Mouse (Mus musculus) kidney, adult 2 months (tissue): ENCODE data around the gene Hic2. TPM values are rescaled to one million over a fixed set of nuclear protein-coding genes. Genes with fewer than 3 reads are reported as not detected.

Source experiments
- DNase-seq: peaks from one replicate; pipeline ENCODE4 v3.0.0; 2021
- H3K27ac ChIP-seq: fragments of 200-500 bp; 2 replicates; pipeline ENCODE4 v1.5.1; 2012; ENCODE audit warnings: low read depth, low read length, control low read depth, inconsistent platforms; ENCODE audit not compliant: insufficient read depth
- H3K27me3 ChIP-seq: fragments of 200-500 bp; replicated peaks from 2 replicates; pipeline ENCODE4 v1.6.1; 2012; ENCODE audit warnings: mild to moderate bottlenecking, moderate library complexity, low read length, inconsistent platforms; ENCODE audit not compliant: control insufficient read depth, insufficient read depth
- H3K36me3 ChIP-seq: fragments of 200-500 bp; 2 replicates; pipeline ENCODE4 v1.6.1; 2012; ENCODE audit warnings: mild to moderate bottlenecking, moderate library complexity, low read length, inconsistent platforms; ENCODE audit not compliant: control insufficient read depth, insufficient read depth
- H3K4me1 ChIP-seq: fragments of 200-500 bp; 2 replicates; pipeline ENCODE4 v1.6.1; 2011; ENCODE audit warnings: low read length; ENCODE audit not compliant: control insufficient read depth, insufficient read depth
- H3K4me3 ChIP-seq: fragments of 200-500 bp; 2 replicates; pipeline ENCODE4 v1.5.1; 2011; ENCODE audit warnings: mild to moderate bottlenecking, low read depth, low read length, control low read depth; ENCODE audit not compliant: insufficient read depth
- CTCF ChIP-seq: fragments of 200-500 bp; conservative IDR thresholded peaks from 2 replicates; pipeline ENCODE4 v1.5.1; 2011; ENCODE audit warnings: low read depth, mild to moderate bottlenecking, control low read depth, low read length, moderate library complexity, mixed read lengths; ENCODE audit not compliant: insufficient read depth, insufficient read length
- POLR2A ChIP-seq: fragments of 200-500 bp; IDR thresholded peaks from one replicate; pipeline ENCODE4 v1.6.1; 2011; ENCODE audit warnings: low read depth, low read length, control low read depth
- WGBS: fragments of 180-500 bp; shearing (Covaris S2); methylation state at CpG from one replicate; pipeline ENCODE4 v1.1.7; 2018; 5-methylcytosine and 5-hydroxymethylcytosine counted together
- polyA plus RNA-seq: library from polyadenylated mRNA; depleted of rRNA; stranded (reverse); fragments of >200 nt; gene quantifications from 2 replicates; pipeline ENCODE4 v1.2.3, GENCODE M21; 2012

The Hic2 gene
- polyA plus RNA-seq, 1 experiment, result 1.5 TPM

GRCm38 (mm10) chr16:17276164-17277151, 43.1 kb downstream of the Hic2 start:
- Histone ChIP-seq H3K36me3 (no peaks in the 10 kb centered on the region; the same call in 1 of the 2 replicates), H3K27me3 (no peaks in the 10 kb centered on the region), H3K4me3 (peak overlapping the region; percentile 61), H3K4me1 (no peaks in the 10 kb centered on the region), H3K27ac (peak overlapping the region; percentile 26; the same call in 1 of the 2 replicates)
- WGBS, result 1% methylated on average over 62 of the region's 62 CpGs
- TF ChIP-seq CTCF (peak; percentile 91), POLR2A (no peak)
- peak; percentile 96 for DNase-seq

GRCm38 (mm10) chr16:17277342-17278211, 44.2 kb downstream of the Hic2 start:
- no peaks in the 10 kb centered on the region; the same call in 1 of the 2 replicates for H3K36me3 ChIP-seq
- no peaks in the 10 kb centered on the region for H3K27me3 ChIP-seq
- WGBS, result 33% methylated on average over 61 of the region's 61 CpGs
- H3K4me3 ChIP-seq, result no peak overlapping the region
- TF ChIP-seq CTCF (no peak), POLR2A (no peak)
- no peaks in the 10 kb centered on the region for H3K4me1 ChIP-seq
- DNase-seq, result peak; percentile 33
- H3K27ac ChIP-seq, result no peak overlapping the region

GRCm38 (mm10) chr16:17280471-17280870, 47.1 kb downstream of the Hic2 start:
- WGBS, result 88% methylated on average over 11 of the region's 11 CpGs
- no peak for DNase-seq
- no peak overlapping the region for H3K4me3 ChIP-seq
- H3K4me1 ChIP-seq, result no peaks in the 10 kb centered on the region
- no peak overlapping the region for H3K27ac ChIP-seq
- peaks cover 2% of the 10 kb centered on the region for H3K36me3 ChIP-seq
- no peaks in the 10 kb centered on the region for H3K27me3 ChIP-seq
- TF ChIP-seq CTCF (no peak), POLR2A (no peak)

GRCm38 (mm10) chr16:17283151-17283550, 49.8 kb downstream of the Hic2 start:
- Histone ChIP-seq H3K36me3 (peaks cover 2% of the 10 kb centered on the region), H3K4me3 (no peak overlapping the region), H3K27ac (no peak overlapping the region), H3K4me1 (no peaks in the 10 kb centered on the region), H3K27me3 (no peaks in the 10 kb centered on the region)
- WGBS, result 78% methylated on average over 6 of the region's 6 CpGs
- TF ChIP-seq POLR2A (no peak), CTCF (no peak)
- DNase-seq, result no peak

- Histone ChIP-seq H3K36me3 (peaks cover 5% of the 10 kb centered on the region), H3K27ac (no peak overlapping the region), H3K27me3 (no peaks in the 10 kb centered on the region), H3K4me1 (no peaks in the 10 kb centered on the region), H3K4me3 (no peak overlapping the region)
- no peak for DNase-seq
- 94% methylated on average over 2 of the region's 2 CpGs for WGBS
- TF ChIP-seq POLR2A (no peak), CTCF (no peak)
Observed at GRCm38 (mm10) chr16:17287103-17287502, 53.7 kb downstream of the Hic2 start.

GRCm38 (mm10) chr16:17291016-17291415, 57.6 kb downstream of the Hic2 start:
- 80% methylated on average over 2 of the region's 2 CpGs for WGBS

GRCm38 (mm10) chr16:17292751-17293150, 59.4 kb downstream of the Hic2 start:
- DNase-seq, result peak; percentile 60
- TF ChIP-seq CTCF, result peak; percentile 89
- no peak for TF ChIP-seq POLR2A
- Histone ChIP-seq H3K36me3 (peaks cover 10% of the 10 kb centered on the region), H3K27me3 (no peaks in the 10 kb centered on the region), H3K4me3 (no peak overlapping the region), H3K27ac (no peak overlapping the region), H3K4me1 (no peaks in the 10 kb centered on the region)
- 3% methylated on average over 2 of the region's 2 CpGs for WGBS

More at GRCm38 (mm10) chr16:17291016-17291415, 57.6 kb downstream of the Hic2 start:
- no peaks in the 10 kb centered on the region for H3K27me3 ChIP-seq
- H3K4me1 ChIP-seq, result no peaks in the 10 kb centered on the region
- no peak overlapping the region for H3K4me3 ChIP-seq
- TF ChIP-seq CTCF (no peak), POLR2A (no peak)
- H3K27ac ChIP-seq, result no peak overlapping the region
- peaks cover 10% of the 10 kb centered on the region for H3K36me3 ChIP-seq
- no peak for DNase-seq
